Mouse (Mus musculus): ENCODE data around the gene Hspa4l.

The Hspa4l gene

DNA sequence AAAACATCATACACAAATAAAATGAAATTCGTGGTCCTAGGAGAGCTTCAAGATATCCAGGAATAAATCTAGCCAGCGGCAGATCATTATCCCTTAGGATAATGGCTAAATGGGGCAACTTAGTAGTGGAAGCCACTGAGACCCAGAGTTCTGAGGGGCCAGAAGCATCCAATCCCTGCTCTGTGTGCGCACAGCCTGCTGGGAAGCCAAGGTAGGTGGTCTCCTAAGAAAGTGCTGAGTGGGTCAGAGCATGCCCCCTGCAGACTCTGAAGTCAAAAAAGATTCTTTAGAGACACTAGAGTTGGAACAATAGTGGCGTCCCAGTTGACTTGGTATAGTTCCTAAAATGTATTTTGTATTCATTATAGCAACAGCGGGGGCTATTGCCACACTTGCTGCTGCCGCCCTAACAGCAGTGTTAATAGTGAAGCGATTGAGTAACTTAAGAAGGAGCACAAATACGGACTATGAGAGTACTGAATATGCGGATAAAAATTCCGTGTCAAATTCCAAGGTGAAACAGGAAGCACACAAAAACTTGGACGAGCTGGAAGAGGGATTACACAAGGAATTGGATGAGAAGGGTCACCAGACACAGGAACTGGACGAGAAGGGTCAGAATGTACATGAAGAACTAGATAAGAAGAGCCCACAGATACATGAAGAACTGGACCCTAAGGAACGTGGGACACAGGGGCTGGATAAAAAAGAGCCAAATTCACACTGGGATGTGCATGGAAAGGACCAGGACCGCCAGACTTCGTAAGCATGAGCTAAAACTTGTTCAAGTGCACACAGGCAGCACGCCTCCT lies at the start of gene Hspa4l:
Gene Hspa4l, plus strand, starts transcription at position 472 of the 812 bp plus-strand sequence.
- DNase-seq: no peak

DNA sequence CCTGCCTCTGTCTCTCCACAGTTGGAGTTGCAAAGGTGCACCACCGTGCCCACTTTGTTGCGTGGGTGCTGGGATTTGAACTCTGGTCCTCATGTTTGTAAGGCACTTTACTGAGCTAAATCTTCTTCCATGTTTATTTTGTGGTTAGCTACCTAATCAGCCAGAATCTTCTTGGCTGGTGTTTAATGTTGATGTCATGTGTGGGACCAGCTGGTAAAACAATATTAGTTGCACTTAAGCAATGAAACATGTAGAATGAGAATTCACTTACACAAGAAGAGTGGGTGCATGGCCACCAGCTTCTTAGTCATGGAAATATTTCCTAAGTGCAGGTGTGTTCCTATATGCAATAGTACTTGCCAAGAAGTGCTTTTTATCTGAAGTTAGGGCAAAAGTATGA lies 49.1 kb upstream of the Hspa4l start:
- no peak for DNase-seq

DNA sequence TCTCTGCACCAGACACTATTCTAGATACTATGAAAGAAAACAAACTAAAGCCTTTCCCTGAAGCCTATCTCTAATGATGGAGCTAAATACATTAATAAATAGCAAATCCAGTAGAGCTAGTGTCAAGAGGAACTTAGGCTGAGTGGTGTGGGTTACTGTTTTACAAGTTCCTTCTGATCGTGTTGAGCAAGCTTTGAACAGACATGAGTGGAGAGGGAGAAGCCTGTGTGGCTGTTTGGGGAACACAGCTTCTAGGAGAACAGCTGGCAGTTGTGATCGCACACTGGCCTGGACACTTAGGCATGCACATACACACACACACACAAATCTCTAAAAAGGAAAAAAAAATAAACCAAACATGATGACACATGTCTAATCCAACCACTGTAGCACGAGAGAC lies 45.5 kb upstream of the Hspa4l start:
- no peak for DNase-seq

DNA sequence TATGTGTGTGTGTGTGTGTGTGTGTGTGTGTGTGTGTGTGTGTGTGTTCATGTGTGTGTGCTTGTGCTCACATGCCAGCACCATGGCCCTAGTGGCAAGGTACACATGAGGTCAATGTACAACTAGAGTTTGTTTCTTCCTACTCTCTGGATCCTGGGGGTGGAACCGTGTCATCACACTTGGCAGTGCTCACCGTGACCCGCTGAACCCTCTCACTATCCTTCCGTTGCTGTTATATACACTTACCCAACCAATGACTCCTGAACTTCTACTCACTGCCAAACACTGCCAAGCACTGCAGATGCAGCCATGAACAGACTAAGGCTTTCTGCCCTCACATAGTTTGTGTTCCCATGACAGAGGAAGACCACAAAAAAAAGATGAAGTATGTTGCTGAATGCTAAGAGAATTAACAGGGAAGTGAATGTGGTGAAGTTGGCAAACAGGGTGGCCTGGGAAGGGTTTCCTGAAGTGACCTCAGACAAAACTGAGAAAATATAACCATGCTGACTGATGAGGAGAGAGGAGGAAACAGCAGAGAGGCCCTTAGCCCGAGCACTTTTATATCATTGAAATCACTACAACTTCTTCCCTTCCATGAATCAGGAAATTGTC lies 39.4 kb upstream of the Hspa4l start:
- DNase-seq: peak; percentile 51

DNA sequence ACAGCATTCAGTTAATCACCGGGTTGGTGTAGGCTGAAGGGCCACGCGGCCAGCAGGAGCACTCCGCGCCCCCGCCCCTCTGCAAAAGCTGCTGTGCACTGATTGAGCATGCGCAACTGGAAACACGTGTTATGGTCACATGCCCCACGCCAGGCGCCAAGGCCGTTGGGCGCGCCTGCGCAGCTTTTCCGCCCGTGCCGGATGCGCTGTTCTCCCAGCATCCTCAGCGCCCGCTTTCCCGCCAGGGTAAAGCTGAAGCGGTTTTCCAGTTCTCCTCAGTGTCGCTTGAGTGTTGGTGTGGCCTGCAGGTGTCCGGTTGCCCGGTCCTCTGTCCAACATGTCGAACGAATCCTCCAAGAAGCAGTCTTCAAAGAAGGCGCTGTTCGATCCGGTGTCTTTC lies 35.6 kb upstream of the Hspa4l start, which contains the start of gene Slc25a31:
Gene Slc25a31, plus strand, starts transcription at position 201 of the 400 bp plus-strand sequence.
- no peak for DNase-seq

DNA sequence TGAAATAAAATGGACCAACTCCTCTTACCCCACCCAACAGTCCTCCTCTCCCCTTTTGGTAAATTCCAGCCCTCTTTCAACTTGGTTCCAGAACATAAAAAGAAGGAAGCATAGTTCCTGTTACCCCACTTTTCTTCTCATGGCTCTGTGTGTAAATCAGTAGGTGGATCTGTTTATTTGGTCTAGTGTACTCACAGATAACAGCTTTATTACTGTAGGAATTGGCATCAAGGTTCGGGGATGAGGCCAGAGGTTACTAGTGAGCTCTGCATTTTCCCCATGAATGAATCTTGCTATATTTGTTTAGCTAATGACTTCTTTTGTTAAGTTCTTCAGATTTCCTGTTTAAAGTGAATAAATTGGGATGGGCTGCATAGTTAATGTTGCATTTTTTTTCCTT lies 28.2 kb upstream of the Hspa4l start:
- no peak for DNase-seq

DNA sequence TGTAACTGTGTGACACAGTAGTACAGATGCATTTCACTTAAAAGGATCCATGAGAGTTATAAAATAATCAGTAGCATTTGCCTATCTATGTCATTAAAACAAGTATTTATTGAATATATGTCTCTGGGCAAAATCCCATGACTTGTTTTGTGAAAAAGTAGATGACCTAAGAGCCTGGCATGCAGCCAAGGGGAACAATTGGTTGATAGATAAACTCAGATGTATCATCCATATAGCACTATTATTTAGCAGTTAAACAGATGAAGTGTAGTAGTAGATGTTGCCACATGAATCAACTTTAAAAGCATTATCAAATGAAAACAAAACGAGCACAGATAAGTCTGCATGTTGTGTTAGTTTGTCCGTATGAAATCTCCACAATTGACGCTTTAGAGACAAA lies 25.3 kb upstream of the Hspa4l start:
- no peak for DNase-seq

DNA sequence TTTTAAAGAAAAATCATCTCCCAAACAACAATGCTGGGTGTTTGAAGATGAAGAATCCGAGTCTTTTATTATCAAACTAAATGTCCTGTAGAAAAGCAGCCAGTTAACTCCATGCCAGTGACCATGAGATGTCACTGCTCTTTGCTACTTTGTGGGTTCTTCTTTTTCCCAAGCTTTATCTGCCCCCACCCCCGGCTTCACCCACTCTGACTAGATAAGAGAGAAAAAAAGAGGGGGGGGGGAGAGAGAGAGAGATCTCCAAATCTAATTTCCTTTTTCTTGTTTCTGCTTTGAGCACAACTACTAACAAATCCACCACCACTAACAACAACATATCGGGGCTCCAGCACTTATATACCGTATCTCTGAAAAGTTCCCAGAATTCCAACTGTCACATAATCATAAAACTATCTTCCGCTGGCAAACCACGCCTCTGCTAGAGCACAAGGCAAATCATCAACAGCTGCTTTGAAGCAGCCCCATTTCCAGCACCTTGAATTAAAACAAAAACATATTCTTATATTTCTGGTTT lies 5.8 kb upstream of the Hspa4l start:
- no peak for DNase-seq

DNA sequence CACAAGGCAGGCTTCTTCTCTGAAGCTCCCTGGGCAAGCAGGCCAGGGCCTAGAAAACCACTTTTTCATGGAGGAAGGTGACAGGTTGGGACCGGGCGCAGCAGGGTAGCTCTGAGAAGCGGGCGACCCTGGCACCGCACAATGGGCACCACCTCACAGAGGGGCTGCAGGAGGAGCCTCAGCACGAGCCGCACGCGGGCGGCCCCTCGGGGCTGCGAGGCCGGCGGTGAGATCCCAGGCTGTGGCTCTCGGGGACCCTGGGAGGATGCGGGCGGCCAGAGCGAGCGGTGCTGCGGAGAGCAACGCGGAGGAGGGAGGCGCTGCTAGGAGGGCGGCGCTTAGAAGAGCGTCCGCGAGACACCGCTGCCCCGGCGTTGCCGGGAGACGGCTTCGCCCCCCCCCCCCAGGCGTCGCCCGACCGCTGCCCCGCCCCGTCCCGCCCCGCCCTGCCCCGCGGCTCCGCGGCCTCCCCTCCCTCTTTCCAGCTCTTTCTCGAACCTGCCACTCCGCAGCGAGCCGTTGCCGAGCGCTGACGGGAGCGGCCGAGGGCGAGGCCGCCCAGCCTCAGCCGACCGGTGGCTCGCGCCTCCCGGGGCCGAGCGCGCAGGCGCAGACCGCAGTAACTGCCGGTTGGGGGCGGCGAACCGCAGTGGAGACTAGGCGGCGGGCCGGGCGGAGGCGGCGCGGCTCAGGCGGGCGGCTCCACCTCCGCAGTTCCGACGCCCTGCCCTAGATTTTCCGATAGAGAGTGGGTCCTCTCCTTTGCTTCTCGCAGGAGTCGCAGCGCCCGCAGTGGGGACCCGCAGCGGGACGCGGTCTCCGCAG lies 753 bp downstream of the Hspa4l start:
- DNase-seq: peak; percentile 93

DNA sequence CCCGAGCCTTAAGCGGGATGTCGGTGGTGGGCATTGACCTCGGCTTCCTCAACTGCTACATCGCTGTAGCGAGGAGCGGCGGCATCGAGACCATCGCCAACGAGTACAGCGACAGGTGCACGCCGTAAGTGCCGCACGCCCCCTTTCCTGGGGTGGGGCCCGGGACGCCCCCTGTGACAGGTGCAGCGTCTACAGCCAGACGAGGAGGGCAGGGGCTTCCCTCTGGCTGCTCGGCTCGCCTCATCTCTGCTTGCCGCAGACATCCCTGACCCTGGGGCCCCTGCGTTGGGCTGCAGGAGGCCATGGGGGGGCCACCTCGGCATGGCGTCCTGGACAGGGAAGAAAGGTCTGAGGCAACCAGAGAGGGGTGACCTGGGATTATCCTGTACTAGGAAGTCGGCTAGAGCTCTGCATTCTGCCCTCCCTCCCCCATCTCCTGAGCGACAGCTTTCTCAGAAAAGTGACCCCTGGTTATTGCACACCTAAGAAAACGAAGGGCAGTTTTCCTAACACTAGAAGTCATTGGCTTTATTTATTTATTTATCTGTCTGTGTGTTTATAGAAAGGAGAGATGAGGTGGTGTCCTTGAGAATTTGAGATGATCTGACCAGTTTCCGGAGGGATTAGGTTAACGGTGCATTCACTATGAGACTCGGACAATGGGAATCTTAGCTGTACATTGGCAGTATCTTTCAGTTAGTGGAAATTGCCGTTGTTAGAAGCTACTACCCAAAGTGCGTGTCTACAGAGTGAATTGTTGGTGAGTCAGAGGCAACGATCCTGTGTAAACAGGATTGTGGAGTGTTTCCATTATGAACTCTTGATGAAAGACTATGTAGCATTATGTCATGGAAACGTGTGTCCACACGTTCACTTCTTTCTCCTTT lies 1.6 kb downstream of the Hspa4l start:
- DNase-seq: peak; percentile 8

DNA sequence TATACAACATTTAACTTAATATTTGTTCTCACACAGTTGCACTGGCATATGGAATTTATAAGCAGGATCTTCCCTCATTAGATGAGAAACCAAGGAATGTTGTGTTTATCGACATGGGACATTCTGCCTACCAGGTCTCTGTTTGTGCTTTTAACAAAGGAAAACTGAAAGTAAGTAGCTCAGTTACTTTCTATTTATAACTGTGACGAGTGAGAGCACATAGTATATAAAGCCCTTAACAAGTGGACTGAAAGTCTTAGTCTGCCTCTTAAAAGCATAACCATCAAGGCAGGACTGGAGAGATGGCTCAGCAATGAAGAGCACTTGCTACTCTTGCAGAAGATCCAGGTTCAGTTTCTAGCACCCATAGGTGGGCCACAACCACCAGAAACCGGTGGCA lies 16.5 kb downstream of the Hspa4l start:
- no peak for DNase-seq

DNA sequence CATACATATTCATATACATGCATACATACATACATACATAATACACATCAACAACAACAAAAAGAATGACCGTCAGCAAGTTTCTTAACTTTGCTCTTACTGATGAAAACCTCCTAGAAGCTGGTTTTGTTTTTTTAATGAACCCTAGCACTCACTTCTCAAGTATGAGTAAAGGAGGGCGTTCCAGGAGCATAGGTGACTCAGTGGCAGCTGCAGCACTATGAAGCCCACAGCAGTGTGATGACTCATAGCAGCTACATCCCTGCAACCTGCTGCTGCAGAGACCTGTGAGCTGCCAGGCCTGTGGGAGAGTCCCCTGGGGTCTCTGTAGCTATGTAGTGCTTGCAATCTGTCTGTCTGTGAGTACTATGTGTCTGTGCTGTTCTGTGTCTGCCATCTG lies 17.0 kb downstream of the Hspa4l start:
- DNase-seq: no peak

DNA sequence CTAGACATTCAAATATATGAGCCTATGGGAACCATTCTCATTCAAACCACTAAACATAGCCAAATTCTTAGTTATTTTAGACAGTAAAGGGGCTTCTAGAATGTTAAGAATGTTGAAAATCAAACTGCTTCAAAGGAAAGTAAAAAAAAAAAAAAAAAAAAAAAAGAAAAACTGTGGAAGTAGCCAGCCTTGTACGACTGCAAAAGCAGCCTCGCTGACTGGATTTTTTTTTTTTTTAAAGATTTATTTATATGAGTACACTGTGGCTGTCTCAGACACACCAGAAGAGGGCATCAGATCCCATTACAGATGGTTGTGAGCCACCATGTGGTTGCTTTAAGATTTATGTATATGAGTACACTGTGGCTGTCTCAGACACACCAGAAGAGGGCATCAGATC lies 49.5 kb downstream of the Hspa4l start:
- DNase-seq: no peak

DNA sequence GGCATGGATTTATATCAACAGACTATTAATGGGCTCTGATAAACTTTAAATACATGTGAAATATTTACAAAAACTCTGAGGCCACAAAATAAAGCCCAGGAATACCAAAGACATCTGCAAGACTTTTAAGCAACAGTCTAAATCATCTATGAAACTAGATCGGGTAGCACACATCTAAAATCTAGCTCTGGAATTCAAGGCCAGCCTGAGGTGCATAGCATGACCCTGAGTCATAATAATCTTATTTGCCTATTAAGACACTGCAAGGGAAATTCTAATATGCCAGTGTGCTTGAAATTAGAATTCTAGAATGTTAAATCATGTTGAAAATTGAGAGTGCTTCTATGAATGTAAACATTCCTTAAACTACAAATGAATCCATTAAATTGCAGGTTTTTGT lies 53.8 kb downstream of the Hspa4l start:
- DNase-seq: no peak

DNA sequence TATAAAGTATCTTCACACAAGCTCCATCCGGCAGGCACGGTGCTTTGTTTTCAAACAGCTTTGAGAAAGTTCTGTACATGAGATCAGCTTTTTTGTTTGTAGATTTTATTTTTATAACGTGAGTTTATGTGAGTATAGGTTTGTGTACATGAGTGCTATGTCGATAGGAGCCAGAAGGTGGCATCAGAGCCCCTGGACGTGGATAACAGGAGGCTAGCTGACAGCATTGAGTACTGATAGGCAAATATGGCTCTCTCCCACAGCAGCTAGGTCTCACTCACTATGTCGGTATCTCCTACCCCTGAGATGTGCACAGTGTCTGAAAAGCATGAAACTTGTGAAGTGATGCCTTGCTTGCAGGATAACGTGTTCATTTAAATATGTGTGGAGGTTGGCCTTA lies 54.2 kb downstream of the Hspa4l start:
- DNase-seq: peak; percentile 56

DNA sequence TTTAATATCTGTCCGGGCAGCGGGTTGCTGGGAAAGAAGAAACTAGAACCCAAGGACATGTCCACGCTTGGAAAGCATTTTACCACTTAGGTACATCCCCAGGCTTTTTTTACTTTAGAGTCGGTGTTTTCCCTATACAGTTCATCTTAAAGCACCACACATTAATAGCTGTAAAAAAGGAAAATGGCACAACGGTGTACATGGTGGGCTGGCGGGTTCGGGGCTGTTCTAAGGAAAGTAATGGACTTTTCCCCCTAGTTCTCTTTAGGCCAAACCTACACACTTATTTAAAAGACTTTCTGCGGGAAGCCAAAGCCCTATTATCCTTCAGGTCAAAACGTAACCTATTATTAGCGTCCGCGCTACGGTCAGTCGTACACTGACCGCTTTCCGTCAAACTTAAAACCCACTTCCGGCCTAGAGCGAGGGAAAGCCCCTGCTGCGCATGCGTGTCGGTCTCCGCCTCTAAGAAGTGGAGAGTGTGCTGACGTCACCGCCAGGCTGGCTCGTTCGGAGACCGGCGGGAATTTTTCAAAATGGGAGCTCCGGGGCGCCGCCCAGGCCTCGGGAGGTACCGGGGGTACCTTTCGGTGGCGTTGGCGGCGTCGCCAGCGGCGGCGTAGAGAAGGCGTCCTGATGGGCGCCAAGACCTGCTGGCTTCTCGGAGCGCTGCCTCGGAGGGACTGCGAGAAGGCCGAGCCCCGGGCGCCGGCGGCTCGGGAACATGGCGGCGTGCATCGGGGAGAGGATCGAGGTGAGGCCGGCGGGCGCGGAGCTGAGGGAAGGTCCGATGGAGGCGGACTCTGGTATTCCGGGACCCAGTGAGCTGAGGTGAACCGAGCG lies 55.5 kb downstream of the Hspa4l start, which contains the start of gene Plk4:
Gene Plk4, plus strand, starts transcription at position 490 of the 843 bp plus-strand sequence.
- DNase-seq: peak; percentile 96

DNA sequence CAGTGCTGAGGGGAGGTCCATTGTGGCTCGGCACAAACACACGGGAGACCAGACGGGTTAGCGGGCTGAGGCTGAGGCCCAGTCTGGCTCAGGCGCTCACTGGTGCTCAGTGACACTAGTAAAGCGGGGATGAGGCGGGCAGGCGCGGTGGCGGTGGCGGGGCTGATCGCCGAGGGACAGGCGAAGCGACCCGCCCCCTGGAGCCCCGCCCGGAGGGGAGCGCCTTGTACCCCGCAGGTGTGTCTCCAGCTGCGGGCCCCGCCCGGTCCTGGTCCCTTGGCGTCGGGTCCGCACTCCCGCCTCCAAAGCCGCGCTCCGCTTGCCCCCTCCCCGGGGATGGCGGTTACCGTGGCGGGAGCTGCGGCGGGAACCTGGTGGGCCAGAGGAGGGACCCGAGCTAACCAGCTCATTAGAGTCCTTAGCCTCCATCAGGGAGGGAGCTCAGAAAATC lies 56.1 kb downstream of the Hspa4l start:
- no peak for DNase-seq

DNA sequence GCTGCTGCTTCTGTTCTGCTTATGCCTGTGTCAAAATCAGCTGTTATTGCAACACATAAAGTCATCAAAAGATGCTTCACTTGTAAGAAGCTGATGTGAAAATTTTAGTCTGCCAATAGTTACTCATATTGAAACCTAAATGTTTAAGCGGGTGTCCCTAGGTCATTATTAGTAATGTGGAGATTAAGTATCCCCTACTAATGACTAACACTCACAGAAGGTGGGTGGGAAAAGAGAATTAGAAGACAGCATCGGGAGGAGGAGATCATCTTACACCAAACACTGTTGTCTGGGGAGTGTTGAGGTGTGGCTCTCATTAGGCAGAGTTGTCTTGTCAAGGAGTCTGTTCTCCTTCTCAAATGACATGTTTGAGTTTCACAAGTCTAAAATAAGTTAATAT lies 62.6 kb downstream of the Hspa4l start:
- no peak for DNase-seq

DNA sequence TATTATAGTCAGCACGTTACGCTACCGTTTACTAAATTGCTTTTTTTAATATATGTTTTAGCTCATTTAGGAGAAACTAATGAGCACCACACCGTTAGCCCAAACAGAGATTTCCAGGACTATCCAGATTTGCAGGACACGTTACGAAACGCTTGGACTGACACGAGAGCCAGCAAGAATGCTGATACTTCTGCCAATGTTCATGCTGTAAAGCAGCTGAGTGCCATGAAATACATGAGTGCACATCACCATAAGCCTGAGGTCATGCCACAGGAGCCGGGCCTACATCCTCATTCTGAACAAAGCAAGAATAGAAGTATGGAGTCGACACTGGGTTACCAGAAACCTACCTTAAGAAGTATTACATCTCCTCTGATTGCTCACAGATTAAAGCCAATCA lies 64.4 kb downstream of the Hspa4l start:
- no peak for DNase-seq

DNA sequence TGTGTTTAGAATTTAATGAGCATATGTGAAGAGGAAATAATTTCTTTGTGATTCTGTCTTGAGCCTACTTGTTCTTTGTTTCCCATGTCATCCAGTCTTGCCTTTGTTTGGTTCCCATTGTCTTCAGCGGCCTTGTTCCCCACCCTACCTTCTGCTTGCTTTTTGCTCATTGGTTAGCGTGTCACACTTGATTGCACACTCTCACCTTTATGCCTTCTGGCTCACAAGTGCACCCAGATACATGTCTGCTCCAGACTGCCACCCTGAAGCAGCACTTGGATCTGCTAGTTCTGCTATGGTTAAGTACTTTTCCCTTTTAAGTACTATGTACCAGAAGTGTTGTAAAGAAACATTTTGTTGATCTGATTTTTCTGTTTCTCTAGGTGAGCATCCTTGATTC lies 65.6 kb downstream of the Hspa4l start:
- no peak for DNase-seq

DNA sequence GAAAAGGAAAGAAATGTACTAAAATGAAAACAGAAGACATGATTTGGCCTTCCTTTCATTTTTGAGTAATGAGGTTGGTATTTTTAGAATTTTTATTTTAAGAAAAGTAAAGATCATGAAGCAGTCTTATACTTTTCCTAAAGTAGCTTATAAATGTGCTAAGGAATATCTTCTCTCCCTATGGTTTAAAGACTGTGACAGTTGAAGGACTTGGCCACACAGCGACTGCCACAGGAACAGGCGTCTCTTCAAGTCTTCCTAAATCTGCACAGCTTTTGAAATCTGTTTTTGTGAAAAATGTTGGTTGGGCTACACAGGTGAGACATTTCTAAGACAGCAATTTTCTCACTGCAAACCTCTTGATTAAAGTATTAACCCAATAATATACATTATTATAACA lies 69.0 kb downstream of the Hspa4l start:
- no peak for DNase-seq

Measured in kidney, adult 18-20 months (tissue).